Mouse (Mus musculus): ENCODE measurements around the gene Itgav. TPM values are rescaled to one million over a fixed set of nuclear protein-coding genes. Genes with fewer than 3 reads are reported as not detected.

The Itgav gene
- polyA plus RNA-seq, 1 experiment from 2014 or later: 47.1 TPM

GRCm38 (mm10) chr2:83848495-83848894 lies 124.3 kb downstream of the Itgav start:
- Histone ChIP-seq H3K36me3 (no peaks in the 10 kb centered on the region), H3K9me3 (no peaks in the 10 kb centered on the region), H3K4me2 (replicated peaks) (no peak overlapping the region), H3K4me3 (no peak overlapping the region), H3K27ac (no peak overlapping the region), H3K4me1 (no peaks in the 10 kb centered on the region), H3K9ac (no peak overlapping the region), H3K27me3 (replicated peaks) (no peaks in the 10 kb centered on the region)
- no peak for ATAC-seq (ENCODE audit: low FRiP score, low read depth)
- 87% methylated on average over 3 of the region's 3 CpGs for WGBS

GRCm38 (mm10) chr2:83853423-83853822 lies 129.2 kb downstream of the Itgav start:
- H3K36me3 ChIP-seq: 0 out of 2 replicates have a peak, but pooled peaks cover 5% of the 10 kb centered on the region
- no peak overlapping the region for H3K4me3 ChIP-seq
- H3K9ac ChIP-seq: no peak overlapping the region
- H3K4me1 ChIP-seq: no peaks in the 10 kb centered on the region
- no peak overlapping the region for H3K27ac ChIP-seq
- ATAC-seq (ENCODE audit: low FRiP score, low read depth): no peak
- no peaks in the 10 kb centered on the region for H3K27me3 ChIP-seq (replicated peaks)
- no peaks in the 10 kb centered on the region for H3K9me3 ChIP-seq
- 86% methylated on average over 10 of the region's 10 CpGs for WGBS
- H3K4me2 ChIP-seq (replicated peaks): no peak overlapping the region

GRCm38 (mm10) chr2:83856236-83856635 lies 132.0 kb downstream of the Itgav start:
- 71% methylated on average over 4 of the region's 4 CpGs for WGBS
- Histone ChIP-seq H3K9me3 (no peaks in the 10 kb centered on the region), H3K27me3 (replicated peaks) (no peaks in the 10 kb centered on the region), H3K4me1 (no peaks in the 10 kb centered on the region), H3K27ac (no peak overlapping the region), H3K4me3 (no peak overlapping the region), H3K9ac (no peak overlapping the region), H3K36me3 (0 out of 2 replicates have a peak, but pooled peaks cover 5% of the 10 kb centered on the region), H3K4me2 (replicated peaks) (no peak overlapping the region)
- no peak for ATAC-seq (ENCODE audit: low FRiP score, low read depth)

Other genes starting within 250 kb of the Itgav start
- 175 and 183 TPM in 2 replicates for gene Zc3h15, start 80.0 kb upstream of the Itgav start, polyA plus RNA-seq (2016; fragmentation: Nextera tagmentation; extraction: Ambion mirVana)
- 72.6 and 84.1 TPM in 2 replicates for gene Fam171b, start 88.2 kb downstream of the Itgav start, polyA plus RNA-seq (2016; fragmentation: Nextera tagmentation; extraction: Ambion mirVana)
- not detected in 2 replicates for gene Zswim2, start 216.8 kb downstream of the Itgav start, polyA plus RNA-seq (2016; fragmentation: Nextera tagmentation; extraction: Ambion mirVana)
- not detected in 2 replicates for gene Gm13698, start 231.3 kb downstream of the Itgav start, polyA plus RNA-seq (2016; fragmentation: Nextera tagmentation; extraction: Ambion mirVana)
- gene Gm13693, start 237.1 kb downstream of the Itgav start, polyA plus RNA-seq (2016; fragmentation: Nextera tagmentation; extraction: Ambion mirVana): not detected in 2 replicates
- gene Gm13695, start 242.9 kb downstream of the Itgav start, polyA plus RNA-seq (2016; fragmentation: Nextera tagmentation; extraction: Ambion mirVana): not detected in 2 replicates
- gene Gm13696, start 248.7 kb downstream of the Itgav start, polyA plus RNA-seq (2016; fragmentation: Nextera tagmentation; extraction: Ambion mirVana): not detected in 2 replicates

Data from neural tube, embryonic 12.5 days (tissue).